Mouse (Mus musculus): ENCODE measurements around the gene Rnft1. TPM values are rescaled to one million over a fixed set of nuclear protein-coding genes. Genes with fewer than 3 reads are reported as not detected.
A peak's percentile ranks its signal among the peaks of the same experiment; 100 is the strongest.

The Rnft1 gene
- polyA plus RNA-seq (2015; fragmentation: Nextera tagmentation; extraction: Ambion mirVana), result 58.2 and 60.8 TPM in 2 replicates

- Histone ChIP-seq H3K27me3 (ENCODE audit: control insufficient read depth, insufficient read depth, low read length) (no peaks in the 10 kb centered on the region), H3K9me3 (ENCODE audit: control insufficient read depth, low read length) (no peaks in the 10 kb centered on the region), H3K36me3 (ENCODE audit: control insufficient read depth, insufficient read depth, low read length) (no peaks in the 10 kb centered on the region), H3K27ac (replicated peaks) (peak within 1 kb of the TSS; percentile 95), H3K9ac (ENCODE audit: low read length) (peak within 1 kb of the TSS; percentile 85), H3K4me1 (replicated peaks; ENCODE audit: control insufficient read depth, insufficient read depth) (0 out of 2 replicates have a peak, but pooled peaks cover 3% of the 10 kb centered on the region), H3K4me2 (replicated peaks; ENCODE audit: low read depth) (peak within 1 kb of the TSS; percentile 60), H3K4me3 (ENCODE audit: low read depth, low read length) (peak within 1 kb of the TSS; percentile 79)
- TF ChIP-seq CTCF (IDR thresholded peaks at IDR 0.05; ENCODE audit: low read depth), result 0 out of 2 replicates have a peak, but pooled peaks have one; percentile 4
- TF ChIP-seq EP300 (optimal IDR thresholded peaks at IDR 0.05), result no peak
- peak; percentile 100 for DNase-seq (ENCODE audit: low spot score)
- WGBS, result under 1% methylated on average over 57 of the region's 68 CpGs
- ATAC-seq (ENCODE audit: low FRiP score, low TSS enrichment), result peak; percentile 99
Observed at GRCm38 (mm10) chr11:86484101-86484868, at the start of gene Rnft1. TSS of gene Rnft1 (plus strand) at chr11:86484657.

GRCm38 (mm10) chr11:86436843-86437242 is 47.6 kb upstream of the Rnft1 start:
- no peak overlapping the region for H3K4me3 ChIP-seq (ENCODE audit: low read depth, low read length)
- DNase-seq (ENCODE audit: low spot score) (peak; percentile 61), ATAC-seq (ENCODE audit: low FRiP score, low TSS enrichment) (peak; percentile 79)
- H3K27me3 ChIP-seq (ENCODE audit: control insufficient read depth, insufficient read depth, low read length), result no peaks in the 10 kb centered on the region
- peak overlapping the region; percentile 32 for H3K4me2 ChIP-seq (replicated peaks; ENCODE audit: low read depth)
- H3K36me3 ChIP-seq (ENCODE audit: control insufficient read depth, insufficient read depth, low read length), result no peaks in the 10 kb centered on the region
- H3K9ac ChIP-seq (ENCODE audit: low read length), result no peak overlapping the region
- no peaks in the 10 kb centered on the region for H3K9me3 ChIP-seq (ENCODE audit: control insufficient read depth, low read length)
- TF ChIP-seq EP300 (optimal IDR thresholded peaks at IDR 0.05) (no peak), CTCF (IDR thresholded peaks at IDR 0.05; ENCODE audit: low read depth) (peak; percentile 79)
- 15% methylated on average over 5 of the region's 5 CpGs for WGBS
- no peaks in the 10 kb centered on the region for H3K4me1 ChIP-seq (replicated peaks; ENCODE audit: control insufficient read depth, insufficient read depth)
- H3K27ac ChIP-seq (replicated peaks), result no peak overlapping the region

- no peak overlapping the region for H3K9ac ChIP-seq (ENCODE audit: low read length)
- 44% methylated on average over 4 of the region's 4 CpGs for WGBS
- no peaks in the 10 kb centered on the region for H3K36me3 ChIP-seq (ENCODE audit: control insufficient read depth, insufficient read depth, low read length)
- H3K27ac ChIP-seq (replicated peaks), result no peak overlapping the region
- TF ChIP-seq EP300 (optimal IDR thresholded peaks at IDR 0.05), result no peak
- TF ChIP-seq CTCF (IDR thresholded peaks at IDR 0.05; ENCODE audit: low read depth), result no peak
- DNase-seq (ENCODE audit: low spot score), result no peak
- no peak overlapping the region for H3K4me2 ChIP-seq (replicated peaks; ENCODE audit: low read depth)
- ATAC-seq (ENCODE audit: low FRiP score, low TSS enrichment), result no peak
- H3K4me3 ChIP-seq (ENCODE audit: low read depth, low read length), result no peak overlapping the region
- H3K4me1 ChIP-seq (replicated peaks; ENCODE audit: control insufficient read depth, insufficient read depth), result no peaks in the 10 kb centered on the region
- H3K27me3 ChIP-seq (ENCODE audit: control insufficient read depth, insufficient read depth, low read length), result no peaks in the 10 kb centered on the region
- H3K9me3 ChIP-seq (ENCODE audit: control insufficient read depth, low read length), result no peaks in the 10 kb centered on the region
Observed at GRCm38 (mm10) chr11:86438261-86438660, 46.2 kb upstream of the Rnft1 start.

- H3K9ac ChIP-seq (ENCODE audit: low read length), result no peak overlapping the region
- H3K4me2 ChIP-seq (replicated peaks; ENCODE audit: low read depth), result no peak overlapping the region
- H3K9me3 ChIP-seq (ENCODE audit: control insufficient read depth, low read length), result no peaks in the 10 kb centered on the region
- H3K4me1 ChIP-seq (replicated peaks; ENCODE audit: control insufficient read depth, insufficient read depth), result no peaks in the 10 kb centered on the region
- no peaks in the 10 kb centered on the region for H3K27me3 ChIP-seq (ENCODE audit: control insufficient read depth, insufficient read depth, low read length)
- H3K27ac ChIP-seq (replicated peaks), result no peak overlapping the region
- DNase-seq (ENCODE audit: low spot score), result no peak
- ATAC-seq (ENCODE audit: low FRiP score, low TSS enrichment), result no peak
- WGBS, result 59% methylated on average over 5 of the region's 5 CpGs
- no peaks in the 10 kb centered on the region for H3K36me3 ChIP-seq (ENCODE audit: control insufficient read depth, insufficient read depth, low read length)
- TF ChIP-seq CTCF (IDR thresholded peaks at IDR 0.05; ENCODE audit: low read depth) (no peak), EP300 (optimal IDR thresholded peaks at IDR 0.05) (no peak)
- no peak overlapping the region for H3K4me3 ChIP-seq (ENCODE audit: low read depth, low read length)
Observed at GRCm38 (mm10) chr11:86440791-86441190, 43.7 kb upstream of the Rnft1 start.

GRCm38 (mm10) chr11:86453991-86454390 is 30.5 kb upstream of the Rnft1 start:
- TF ChIP-seq EP300 (optimal IDR thresholded peaks at IDR 0.05) (no peak), CTCF (IDR thresholded peaks at IDR 0.05; ENCODE audit: low read depth) (no peak)
- DNase-seq (ENCODE audit: low spot score) (no peak), ATAC-seq (ENCODE audit: low FRiP score, low TSS enrichment) (no peak)
- Histone ChIP-seq H3K27me3 (ENCODE audit: control insufficient read depth, insufficient read depth, low read length) (no peaks in the 10 kb centered on the region), H3K4me1 (replicated peaks; ENCODE audit: control insufficient read depth, insufficient read depth) (no peaks in the 10 kb centered on the region), H3K36me3 (ENCODE audit: control insufficient read depth, insufficient read depth, low read length) (no peaks in the 10 kb centered on the region), H3K27ac (replicated peaks) (no peak overlapping the region), H3K9me3 (ENCODE audit: control insufficient read depth, low read length) (no peaks in the 10 kb centered on the region), H3K4me2 (replicated peaks; ENCODE audit: low read depth) (no peak overlapping the region), H3K9ac (ENCODE audit: low read length) (no peak overlapping the region), H3K4me3 (ENCODE audit: low read depth, low read length) (no peak overlapping the region)
- WGBS, result 86% methylated on average over 5 of the region's 5 CpGs

GRCm38 (mm10) chr11:86457545-86457944 is 26.9 kb upstream of the Rnft1 start:
- H3K4me1 ChIP-seq (replicated peaks; ENCODE audit: control insufficient read depth, insufficient read depth), result no peaks in the 10 kb centered on the region
- TF ChIP-seq EP300 (optimal IDR thresholded peaks at IDR 0.05) (no peak), CTCF (IDR thresholded peaks at IDR 0.05; ENCODE audit: low read depth) (no peak)
- no peak for DNase-seq (ENCODE audit: low spot score)
- 82% methylated on average over 6 of the region's 6 CpGs for WGBS
- H3K27ac ChIP-seq (replicated peaks), result no peak overlapping the region
- H3K9ac ChIP-seq (ENCODE audit: low read length), result no peak overlapping the region
- no peak for ATAC-seq (ENCODE audit: low FRiP score, low TSS enrichment)
- H3K4me3 ChIP-seq (ENCODE audit: low read depth, low read length), result no peak overlapping the region
- no peaks in the 10 kb centered on the region for H3K27me3 ChIP-seq (ENCODE audit: control insufficient read depth, insufficient read depth, low read length)
- no peaks in the 10 kb centered on the region for H3K36me3 ChIP-seq (ENCODE audit: control insufficient read depth, insufficient read depth, low read length)
- H3K9me3 ChIP-seq (ENCODE audit: control insufficient read depth, low read length), result no peaks in the 10 kb centered on the region
- H3K4me2 ChIP-seq (replicated peaks; ENCODE audit: low read depth), result no peak overlapping the region

All from stomach, postnatal 0 days (tissue).